Mouse (Mus musculus): Measurements from ENCODE around the gene Nfib.

DNA sequence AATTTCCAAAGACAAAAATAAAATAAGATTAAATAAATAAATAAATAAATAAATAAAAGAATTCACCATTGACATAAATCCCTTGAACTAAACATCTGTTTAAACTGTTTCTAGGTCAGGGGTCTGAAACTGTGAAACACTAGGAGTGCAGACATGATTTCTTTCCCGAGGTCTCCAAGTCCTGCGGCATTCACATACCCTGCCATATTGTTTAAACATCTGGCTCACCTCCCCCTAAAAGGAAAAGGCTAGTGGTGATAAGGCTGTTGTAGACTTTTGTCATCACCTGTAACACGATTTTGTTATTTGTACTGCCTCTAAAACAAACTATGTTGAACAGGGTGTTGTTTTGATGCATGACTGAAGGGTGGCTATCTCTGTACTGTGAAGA lies 249.2 kb downstream of the Nfib start:
- TF ChIP-seq CTCF (IDR thresholded peaks at IDR 0.05; ENCODE audit: control insufficient read depth, insufficient read depth, low read length) = no peak
- TF ChIP-seq POLR2A (IDR thresholded peaks at IDR 0.05; ENCODE audit: borderline replicate concordance, control insufficient read depth, low read depth, low read length) = no peak

Measured in bone marrow, adult 2 months (tissue).